Mouse (Mus musculus) mature B cell (primary cell): Measurements from ENCODE around the gene Akap17b.

Source experiments
- in situ Hi-C: fragments of 300-500 bp; cut with MboI; formaldehyde crosslinking; loops from 2 replicates; pipeline ENCODE4 v1.14.3; 2019

Akap17b gene

DNA sequence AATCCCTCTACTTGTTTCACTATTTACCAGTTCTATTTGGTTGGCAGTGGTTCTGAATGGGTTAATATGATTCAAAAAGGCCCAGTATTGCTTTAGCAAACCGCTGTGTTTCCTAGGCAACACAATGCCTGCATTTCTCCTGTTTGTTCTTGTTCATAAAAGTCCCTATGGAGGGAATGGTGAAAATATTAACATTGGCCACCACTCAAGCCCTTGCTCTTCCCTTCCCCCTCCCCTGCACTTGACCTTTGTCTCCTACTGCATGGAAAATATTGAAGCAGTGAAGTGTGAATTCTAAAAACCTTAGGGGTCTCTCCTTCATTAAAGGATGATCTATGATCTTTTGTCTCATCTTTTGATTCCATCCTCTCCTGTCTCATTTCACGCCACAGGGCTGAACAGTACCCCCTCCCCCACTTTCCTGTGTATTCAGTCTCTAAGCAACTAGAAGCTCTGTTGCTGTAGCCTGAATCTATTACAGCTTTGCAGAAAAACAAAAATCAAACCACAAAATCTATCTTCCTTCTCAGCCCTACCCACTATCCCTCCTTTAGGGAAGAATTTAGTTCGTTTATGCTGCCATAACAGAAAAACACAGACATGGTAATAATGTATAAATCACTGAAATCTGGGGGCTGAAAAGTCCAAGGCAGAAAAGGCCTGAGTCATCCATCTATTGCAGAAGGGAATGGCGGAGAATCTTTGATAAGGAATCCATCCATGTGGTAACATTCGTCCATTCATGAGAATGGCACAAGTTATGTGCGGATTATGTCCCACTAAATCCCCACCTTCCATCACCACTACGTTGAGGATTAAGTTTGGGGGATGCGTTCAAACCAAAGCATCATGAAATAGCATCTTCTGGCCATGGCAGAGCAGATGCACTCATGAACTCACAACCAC is 57.6 kb downstream of the Akap17b start:
- in situ Hi-C loops: no loop called here

DNA sequence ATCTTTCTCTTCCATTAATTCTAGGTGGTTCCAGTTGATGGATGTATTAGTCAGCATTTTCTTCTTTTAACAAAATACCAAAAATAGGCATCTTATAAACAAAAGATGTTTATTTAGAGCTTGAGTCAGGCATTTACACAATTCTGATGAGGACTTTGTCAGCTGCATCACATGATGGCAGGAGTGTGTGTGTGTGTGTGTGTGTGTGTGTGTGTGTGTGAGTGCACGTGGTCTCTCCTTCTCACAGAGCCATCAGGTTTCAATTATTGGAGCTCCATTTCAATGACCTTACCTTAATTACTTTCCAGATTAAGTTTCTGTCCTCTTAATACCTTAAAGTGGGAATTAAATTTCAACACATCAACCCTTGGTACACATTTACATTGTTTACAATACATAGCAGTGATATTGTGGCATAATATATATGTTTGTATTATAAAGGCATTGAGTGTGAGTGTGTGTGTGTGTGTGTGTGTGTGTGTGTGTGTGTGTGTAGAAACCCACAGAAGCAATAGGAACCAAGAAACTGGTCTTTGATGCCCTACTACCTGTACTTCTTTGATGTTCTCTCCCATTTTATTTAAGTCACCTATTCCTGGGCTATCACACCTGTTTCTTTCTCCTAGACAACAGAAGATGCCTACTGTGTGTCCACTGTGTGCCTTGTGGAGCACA is 58.4 kb downstream of the Akap17b start:
- in situ Hi-C loops: no loop called here

DNA sequence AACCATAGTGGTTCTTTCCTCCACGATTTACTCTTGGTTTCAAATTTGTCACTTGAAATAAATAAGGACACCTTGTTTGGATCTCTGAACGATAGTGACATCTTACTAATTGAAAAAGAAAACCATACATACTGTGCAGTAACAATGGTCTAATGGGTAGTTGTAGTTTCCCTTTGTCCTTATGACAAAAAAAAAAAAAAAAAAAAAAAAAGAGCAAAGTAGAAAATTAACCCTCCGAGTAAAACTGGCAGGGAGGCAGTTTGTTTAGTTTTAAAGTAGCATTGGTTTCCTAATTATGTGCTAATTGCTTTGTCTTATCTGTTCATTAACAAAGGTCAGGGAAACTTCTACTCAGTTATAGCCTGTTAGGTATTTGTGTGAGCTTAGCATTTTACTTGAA is 83.1 kb downstream of the Akap17b start:
- in situ Hi-C loops: no loop called here

DNA sequence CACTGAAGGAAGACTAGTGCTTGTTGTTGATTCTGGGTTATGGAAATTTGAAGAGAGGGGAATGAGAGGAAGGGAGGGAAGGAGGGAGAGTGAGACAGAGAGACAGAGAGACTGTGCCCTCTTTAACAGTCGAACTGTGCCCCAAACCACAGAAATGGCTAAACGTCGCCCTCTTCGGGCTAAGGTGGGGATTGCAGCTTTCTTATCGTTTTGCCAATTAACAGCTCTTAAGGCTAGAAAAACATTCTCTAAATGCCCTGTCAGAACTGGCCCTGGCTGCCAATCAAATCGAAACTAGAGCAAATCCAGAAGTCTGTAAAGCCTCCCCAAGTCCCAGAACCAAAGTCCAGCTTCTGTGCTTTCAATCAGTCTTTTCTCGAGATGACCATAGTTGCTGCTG is 83.5 kb downstream of the Akap17b start:
- in situ Hi-C loops: no loop called here

GRCm38 (mm10) chrX:36560170-36560569 is 85.0 kb downstream of the Akap17b start:
- in situ Hi-C loops: no loop called here
